In genomic region chr3:129887779-129888517, GRCm38 (mm10) we compare ENCODE assay signal across 28 mouse cellular contexts. TPM values are rescaled to one million over a fixed set of nuclear protein-coding genes. Genes with fewer than 3 reads are reported as not detected.
DNase-seq lines count a peak whose midpoint lies in the region; ATAC-seq and TF ChIP-seq lines count a peak whose summit lies in the region.
"Had no signal": no experiment of that assay in that cellular context is flagged by ENCODE, and none has a peak within 500 bp of the region (broad histone marks: within the 10 kb centered on the region; RNA-seq: fewer than 3 reads in every experiment).

No protein-coding gene starts in this region.

- no peak overlapping the region for H3K4me2 ChIP-seq in liver, embryonic 11.5 days
- peak overlapping the region; percentile 49 for H3K4me2 ChIP-seq in liver, postnatal 0 days (ENCODE audit: low read depth, low read length)
- H3K4me2 ChIP-seq: embryonic facial prominence, embryonic 12.5 days; limb, embryonic 13.5 days; midbrain, embryonic 15.5 days; neural tube, embryonic 15.5 days had no signal

- peak; percentile 44 for DNase-seq in heart, adult 11 months
- DNase-seq in heart, postnatal 10 days, result no peak
- no peak for DNase-seq in liver, embryonic 11.5 days (ENCODE audit: low spot score)
- DNase-seq in liver, postnatal 0 days, result no peak
- DNase-seq in yolk sac, embryonic 10.5 days (ENCODE audit: low spot score), result peak; percentile 30
- no peak for DNase-seq in thymus, adult 2 months
- DNase-seq in cerebellum, adult 11-12 months, result no peak
- DNase-seq: cerebellum, adult 8-10 months; cerebellum, postnatal 25 days; gastrocnemius, postnatal 10 days; kidney, adult 9 months; kidney, postnatal 10 days; layer of hippocampus, adult 9-11 months; lung, adult 2 months; lung, postnatal 10 days; retina, postnatal 1 day; right cerebral cortex, postnatal 14 days had no signal

- no peaks in the 10 kb centered on the region for H3K27me3 ChIP-seq in liver, embryonic 11.5 days (replicated peaks; ENCODE audit: control insufficient read depth, insufficient read depth, low read length)
- H3K27me3 ChIP-seq in liver, postnatal 0 days (ENCODE audit: insufficient read depth, low read length), result no peaks in the 10 kb centered on the region
- H3K27me3 ChIP-seq in thymus, adult 2 months (ENCODE audit: control insufficient read depth, insufficient read depth, low read length), result no peaks in the 10 kb centered on the region
- H3K27me3 ChIP-seq: embryonic facial prominence, embryonic 12.5 days; limb, embryonic 13.5 days; midbrain, embryonic 15.5 days; neural tube, embryonic 15.5 days; Patski had no signal

- TF ChIP-seq POLR2A in thymus, adult 2 months (IDR thresholded peaks at IDR 0.05; ENCODE audit: control insufficient read depth, extremely low read depth, insufficient read depth, low read length, poor library complexity), result no peak

- H3K4me3 ChIP-seq in liver, embryonic 11.5 days (ENCODE audit: low read depth, low read length), result no peak overlapping the region
- H3K4me3 ChIP-seq in liver, postnatal 0 days (ENCODE audit: low read depth, low read length), result no peak overlapping the region
- H3K4me3 ChIP-seq in thymus, adult 2 months (ENCODE audit: control insufficient read depth, insufficient read depth, low read length), result no peak overlapping the region
- H3K4me3 ChIP-seq: embryonic facial prominence, embryonic 12.5 days; erythroblast, embryonic 14.5 days; left cerebral cortex, adult 2 months; limb, embryonic 13.5 days; midbrain, embryonic 15.5 days; neural tube, embryonic 15.5 days had no signal

- intact Hi-C loops in heart, postnatal 10 days (cut with DNase I), result no loop called here

- WGBS in liver, embryonic 11.5 days, result 82% methylated on average over 13 of the region's 13 CpGs
- WGBS in liver, postnatal 0 days (ENCODE audit: insufficient replicate concordance), result 66% methylated on average over 13 of the region's 13 CpGs
- 96% methylated on average over 13 of the region's 13 CpGs for WGBS in thymus, adult 2 months

- H3K27ac ChIP-seq in liver, embryonic 11.5 days (ENCODE audit: low read depth, low read length), result peak overlapping the region; percentile 34
- H3K27ac ChIP-seq in liver, postnatal 0 days (ENCODE audit: low read depth), result peak overlapping the region; percentile 57
- no peak overlapping the region for H3K27ac ChIP-seq in thymus, adult 2 months (ENCODE audit: control insufficient read depth, insufficient read depth, low read length)
- H3K27ac ChIP-seq: embryonic facial prominence, embryonic 12.5 days; left cerebral cortex, adult 2 months; limb, embryonic 13.5 days; midbrain, embryonic 15.5 days; neural tube, embryonic 15.5 days had no signal

- no peak overlapping the region for H3K9ac ChIP-seq in liver, embryonic 11.5 days (ENCODE audit: low read depth, low read length)
- H3K9ac ChIP-seq in liver, postnatal 0 days (replicated peaks), result no peak overlapping the region
- H3K9ac ChIP-seq: embryonic facial prominence, embryonic 12.5 days; limb, embryonic 13.5 days; midbrain, embryonic 15.5 days; neural tube, embryonic 15.5 days had no signal

- no peak for ATAC-seq in liver, embryonic 11.5 days (replicated peaks; ENCODE audit: low FRiP score)
- peak; percentile 85 for ATAC-seq in liver, postnatal 0 days
- ATAC-seq in erythroblast, adult 5-6 weeks (replicated peaks; ENCODE audit: low FRiP score, poor library complexity, severe bottlenecking), result no peak
- ATAC-seq: hindbrain, embryonic 16.5 days; midbrain, embryonic 15.5 days; Patski had no signal

- H3K4me1 ChIP-seq in liver, embryonic 11.5 days (replicated peaks; ENCODE audit: control insufficient read depth, insufficient read depth, low read length), result peaks cover 40% of the 10 kb centered on the region
- H3K4me1 ChIP-seq in liver, postnatal 0 days (ENCODE audit: insufficient read depth), result peaks cover 13% of the 10 kb centered on the region; the same call in 1 of the 2 replicates
- H3K4me1 ChIP-seq in thymus, adult 2 months (replicated peaks; ENCODE audit: control insufficient read depth, insufficient read depth, low read length), result peaks cover 2% of the 10 kb centered on the region
- H3K4me1 ChIP-seq: embryonic facial prominence, embryonic 12.5 days; limb, embryonic 13.5 days; midbrain, embryonic 15.5 days; neural tube, embryonic 15.5 days had no signal

- TF ChIP-seq EP300 in liver, postnatal 0 days (IDR thresholded peaks at IDR 0.05; ENCODE audit: low read depth), result no peak

- H3K9me3 ChIP-seq in liver, embryonic 11.5 days (ENCODE audit: control insufficient read depth, low read length), result no peaks in the 10 kb centered on the region
- no peaks in the 10 kb centered on the region for H3K9me3 ChIP-seq in liver, postnatal 0 days (ENCODE audit: low read length)
- H3K9me3 ChIP-seq: embryonic facial prominence, embryonic 12.5 days; limb, embryonic 13.5 days; midbrain, embryonic 15.5 days; neural tube, embryonic 15.5 days had no signal

- peaks cover 9% of the 10 kb centered on the region; the same call in 1 of the 2 replicates for H3K36me3 ChIP-seq in liver, embryonic 11.5 days (ENCODE audit: control insufficient read depth, insufficient read depth, low read length)
- peaks cover 20% of the 10 kb centered on the region for H3K36me3 ChIP-seq in liver, postnatal 0 days (replicated peaks; ENCODE audit: insufficient read depth, low read length)
- H3K36me3 ChIP-seq in thymus, adult 2 months (ENCODE audit: control insufficient read depth, insufficient read depth, low read length), result peaks cover 21% of the 10 kb centered on the region
- H3K36me3 ChIP-seq: embryonic facial prominence, embryonic 12.5 days had no signal

- TF ChIP-seq CTCF in liver, postnatal 0 days (IDR thresholded peaks at IDR 0.05; ENCODE audit: low read depth), result no peak
- no peak for TF ChIP-seq CTCF in thymus, adult 2 months (IDR thresholded peaks at IDR 0.05; ENCODE audit: borderline replicate concordance, control insufficient read depth, extremely low read depth, insufficient read depth, low read length, poor library complexity)

RNA-seq across cellular contexts. Expression of gene Pla2g12a, which starts 9.5 kb away (rescaled TPM):
- total RNA-seq in heart, postnatal 10 days (2021), result 10 to 100 TPM; 21.3 to 29.8 TPM
- 164 and 179 TPM in 2 replicates for polyA plus RNA-seq in liver, embryonic 11.5 days (2014; fragmentation: Nextera tagmentation; extraction: Ambion mirVana)
- 58.4 and 61.3 TPM in 2 replicates for polyA plus RNA-seq in liver, postnatal 0 days (2015; fragmentation: Nextera tagmentation; extraction: Ambion mirVana)
- 67.0 and 89.3 TPM in 2 replicates for polyA plus RNA-seq in thymus, adult 2 months (2012; rRNA removed)
- 16.1 and 29.0 TPM in 2 replicates for total RNA-seq in erythroblast, adult 5-6 weeks (2015; ENCODE audit: low replicate concordance)
- total RNA-seq in erythroblast, adult 5-6 weeks (2017; ENCODE audit: low replicate concordance), result 25.8 and 27.9 TPM in 2 replicates

RNA-seq across cellular contexts. Expression of gene Casp6, which starts 13.3 kb away (rescaled TPM):
- 10 to 100 TPM; 19.5 to 25.3 TPM for total RNA-seq in heart, postnatal 10 days (2021)
- 80.7 and 82.4 TPM in 2 replicates for polyA plus RNA-seq in liver, embryonic 11.5 days (2014; fragmentation: Nextera tagmentation; extraction: Ambion mirVana)
- 31.6 and 34.4 TPM in 2 replicates for polyA plus RNA-seq in liver, postnatal 0 days (2015; fragmentation: Nextera tagmentation; extraction: Ambion mirVana)
- 82.6 and 86.1 TPM in 2 replicates for polyA plus RNA-seq in thymus, adult 2 months (2012; rRNA removed)
- 4.6 and 20.6 TPM in 2 replicates for total RNA-seq in erythroblast, adult 5-6 weeks (2015; ENCODE audit: low replicate concordance)
- total RNA-seq in erythroblast, adult 5-6 weeks (2017; ENCODE audit: low replicate concordance), result 3.6 and 6.9 TPM in 2 replicates

RNA-seq across cellular contexts. Expression of gene Cfi, which starts 52.3 kb away (rescaled TPM):
- 1 to 10 TPM; 1.2 to 1.3 TPM for total RNA-seq in heart, postnatal 10 days (2021)
- 72.0 and 79.6 TPM in 2 replicates for polyA plus RNA-seq in liver, embryonic 11.5 days (2014; fragmentation: Nextera tagmentation; extraction: Ambion mirVana)
- 444 and 454 TPM in 2 replicates for polyA plus RNA-seq in liver, postnatal 0 days (2015; fragmentation: Nextera tagmentation; extraction: Ambion mirVana)
- polyA plus RNA-seq in thymus, adult 2 months (2012; rRNA removed), result 0.22 and 0.54 TPM in 2 replicates
- total RNA-seq in erythroblast, adult 5-6 weeks (2015; ENCODE audit: low replicate concordance), result not detected in 2 replicates
- total RNA-seq in erythroblast, adult 5-6 weeks (2017; ENCODE audit: low replicate concordance), result not detected in 2 replicates
- total RNA-seq: left cerebral cortex, adult 2 months; left cerebral cortex, postnatal 25 days; MEL had no signal

RNA-seq across cellular contexts. Expression of gene Gar1, which starts 56.8 kb away (rescaled TPM):
- total RNA-seq in heart, postnatal 10 days (2021), result 10 to 100 TPM; 25.5 to 29.4 TPM
- 56.9 and 67.7 TPM in 2 replicates for polyA plus RNA-seq in liver, embryonic 11.5 days (2014; fragmentation: Nextera tagmentation; extraction: Ambion mirVana)
- 23.2 and 25.7 TPM in 2 replicates for polyA plus RNA-seq in liver, postnatal 0 days (2015; fragmentation: Nextera tagmentation; extraction: Ambion mirVana)
- polyA plus RNA-seq in thymus, adult 2 months (2012; rRNA removed), result 36.4 and 46.7 TPM in 2 replicates
- total RNA-seq in erythroblast, adult 5-6 weeks (2015; ENCODE audit: low replicate concordance), result 14.4 and 15.3 TPM in 2 replicates
- 12.7 and 14.8 TPM in 2 replicates for total RNA-seq in erythroblast, adult 5-6 weeks (2017; ENCODE audit: low replicate concordance)

Comparison
In these comparisons a context has a peak if more than half of its experiments do, and no peak if none do; other contexts are left out.
1. DNase-seq: peak in heart, adult 11 months (single experiment) and yolk sac, embryonic 10.5 days (single experiment); none in heart, postnatal 10 days (0 of 2), liver, embryonic 11.5 days (single experiment), liver, postnatal 0 days (single experiment), thymus, adult 2 months (single experiment) and cerebellum, adult 11-12 months (single experiment).
2. RNA of gene Cfi, which starts 52.3 kb away (polyA plus RNA-seq): 444 to 454 TPM in liver, postnatal 0 days and 72.0 to 79.6 TPM in liver, embryonic 11.5 days; 0.22 to 0.54 TPM in thymus, adult 2 months; every median in the first group is over 10 times any median in the second.